Mouse (Mus musculus): ENCODE results near the gene Qars. TPM values are rescaled to one million over a fixed set of nuclear protein-coding genes. Genes with fewer than 3 reads are reported as not detected.

The Qars gene
- total RNA-seq, 2 experiments from 2014 or later = 137 to 147 TPM

DNA sequence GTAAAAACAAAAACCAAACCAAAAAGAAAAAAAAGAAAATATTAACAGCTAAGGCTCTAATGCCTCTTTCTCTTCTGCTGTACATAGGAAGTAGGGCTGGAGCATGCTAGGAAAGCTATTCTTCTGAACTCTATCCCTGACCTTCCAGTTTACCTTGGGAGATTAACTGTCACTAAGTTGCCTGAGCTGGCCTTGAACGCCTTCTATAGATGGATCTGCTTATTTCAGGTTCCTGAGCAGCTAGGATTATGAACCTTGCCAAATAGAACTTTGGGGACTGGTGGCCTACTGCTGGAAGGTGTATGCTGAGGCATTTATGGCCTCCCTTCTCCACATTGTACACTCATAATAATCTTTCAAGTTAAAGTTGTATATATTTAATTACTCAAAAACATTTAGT lies 23.4 kb downstream of the Qars start:
- no peak for DNase-seq

DNA sequence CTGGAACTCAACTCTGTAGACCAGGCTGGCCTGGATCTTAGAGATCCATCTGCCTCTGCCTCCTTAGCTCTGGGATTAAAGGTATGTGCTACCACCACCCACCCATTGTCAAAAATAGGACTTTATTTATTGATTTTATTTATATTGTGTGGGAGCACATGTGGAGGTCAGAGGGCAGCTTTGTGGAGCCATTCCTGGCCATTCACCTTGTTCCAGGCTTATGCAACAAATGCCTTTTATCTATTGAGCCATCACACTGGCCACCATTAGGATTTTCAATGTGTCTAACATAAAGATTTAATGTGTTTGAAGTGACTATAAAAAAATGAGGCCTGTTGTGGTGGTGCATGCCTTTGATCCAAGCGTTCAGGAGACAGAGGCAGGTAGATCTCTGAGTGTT lies 24.0 kb downstream of the Qars start:
- no peak for DNase-seq

DNA sequence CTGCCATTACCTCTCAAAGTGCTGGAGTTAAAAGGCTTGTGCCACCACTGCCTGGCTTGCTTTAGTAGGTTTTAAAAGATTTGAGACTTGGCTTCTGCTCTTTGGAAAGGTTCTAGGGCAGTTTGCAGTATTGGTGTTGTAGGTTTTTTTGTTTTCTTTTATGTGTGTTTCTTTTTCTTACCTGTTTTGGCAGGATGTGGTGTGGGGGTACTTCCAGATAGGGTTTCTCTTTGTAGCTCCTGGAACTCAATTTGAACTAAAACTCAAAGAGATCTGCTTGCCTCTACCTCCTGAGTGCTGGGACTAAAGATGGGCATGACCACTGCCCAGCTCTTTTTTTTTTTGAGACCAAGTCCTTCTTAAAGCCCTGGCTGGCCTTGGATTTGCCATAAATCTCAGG lies 33.3 kb downstream of the Qars start:
- no peak for DNase-seq

DNA sequence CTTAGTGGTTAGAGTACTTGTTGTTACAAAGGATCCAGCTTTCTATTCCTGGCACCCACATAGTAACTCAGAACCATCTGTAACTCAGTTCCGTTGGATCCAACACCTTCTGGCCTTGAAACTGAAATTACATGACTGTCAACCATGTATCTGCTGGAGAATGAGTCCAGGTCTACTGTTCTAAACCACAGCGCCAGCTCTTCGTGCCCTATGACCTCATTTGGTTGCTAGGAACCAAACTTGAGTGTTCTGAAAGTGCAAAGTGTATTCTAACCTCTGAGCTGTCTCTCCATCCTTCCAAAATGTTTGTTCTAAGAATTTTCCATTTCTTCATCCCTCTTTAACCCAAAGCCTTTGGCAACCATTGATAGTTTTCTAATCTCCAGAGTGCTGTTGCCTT lies 38.5 kb downstream of the Qars start:
- no peak for DNase-seq

DNA sequence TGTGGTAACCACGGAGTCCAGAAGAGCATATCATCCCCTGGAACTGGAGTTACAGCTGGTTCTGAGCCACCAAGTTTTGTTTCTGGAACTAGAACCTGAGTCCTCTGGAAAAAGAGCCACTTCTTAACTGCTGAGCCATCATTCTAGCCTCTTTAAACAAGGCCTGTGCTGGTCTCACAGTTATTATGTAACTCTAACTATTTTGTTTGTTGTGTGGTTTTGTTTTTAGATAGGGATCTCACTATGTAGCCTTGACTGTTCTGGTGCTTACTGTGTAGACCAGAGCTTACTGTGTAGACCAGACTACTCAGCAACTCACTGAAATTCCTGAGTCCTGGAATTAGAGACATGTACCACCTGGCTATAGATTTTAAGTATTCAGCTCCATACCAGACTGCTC lies 39.4 kb downstream of the Qars start:
- DNase-seq = no peak

DNA sequence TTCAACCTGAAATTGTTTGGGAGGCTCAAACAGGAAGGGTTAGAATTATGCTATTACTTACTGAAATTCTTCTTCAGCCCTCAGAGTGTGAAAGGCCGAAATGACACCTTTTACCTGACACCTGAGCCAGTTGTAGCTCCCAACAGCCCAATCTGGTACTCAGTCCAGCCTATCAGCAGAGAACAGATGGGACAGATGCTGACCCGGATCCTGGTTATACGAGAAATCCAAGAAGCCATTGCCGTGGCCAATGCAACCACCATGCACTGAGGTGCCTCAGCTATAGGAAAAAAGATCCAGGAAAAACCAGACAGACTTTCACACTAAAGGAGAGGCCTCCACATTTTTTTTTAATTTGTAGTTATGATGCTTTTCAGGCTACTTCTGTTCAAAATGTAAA lies 51.7 kb downstream of the Qars start:
- DNase-seq = no peak

DNA sequence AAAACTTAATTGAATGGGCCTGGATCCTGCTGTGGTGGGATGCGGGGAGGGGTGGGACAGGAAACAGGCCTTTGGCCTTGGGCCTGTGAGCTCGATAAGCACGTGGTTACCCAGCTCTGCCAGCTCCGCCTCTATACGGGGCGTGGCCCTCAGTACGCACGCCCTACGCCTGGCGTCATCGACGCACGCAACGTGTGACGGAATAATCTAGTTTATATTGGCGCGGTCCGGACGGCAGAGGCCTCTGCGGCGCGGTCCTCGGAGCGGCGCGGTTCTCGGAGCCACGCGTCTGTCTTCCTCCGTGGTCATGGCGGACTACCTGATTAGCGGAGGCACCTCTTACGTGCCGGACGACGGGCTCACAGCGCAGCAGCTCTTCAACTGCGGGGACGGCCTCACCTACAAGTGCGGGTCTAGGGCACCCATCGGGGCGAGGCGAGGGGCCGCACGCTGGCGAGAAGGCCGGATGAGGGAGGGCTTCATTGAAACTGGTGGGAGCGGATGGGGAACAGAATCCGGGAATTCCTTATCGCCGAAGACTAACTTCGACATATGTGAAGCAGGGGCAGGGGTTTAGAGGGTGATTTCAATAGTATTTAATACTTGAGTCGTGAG lies 52.8 kb downstream of the Qars start, which contains the start of gene Impdh2:
Gene Impdh2 (plus strand): TSS at position 60 of the 615 bp plus-strand sequence.
- DNase-seq = peak; percentile 97

DNA sequence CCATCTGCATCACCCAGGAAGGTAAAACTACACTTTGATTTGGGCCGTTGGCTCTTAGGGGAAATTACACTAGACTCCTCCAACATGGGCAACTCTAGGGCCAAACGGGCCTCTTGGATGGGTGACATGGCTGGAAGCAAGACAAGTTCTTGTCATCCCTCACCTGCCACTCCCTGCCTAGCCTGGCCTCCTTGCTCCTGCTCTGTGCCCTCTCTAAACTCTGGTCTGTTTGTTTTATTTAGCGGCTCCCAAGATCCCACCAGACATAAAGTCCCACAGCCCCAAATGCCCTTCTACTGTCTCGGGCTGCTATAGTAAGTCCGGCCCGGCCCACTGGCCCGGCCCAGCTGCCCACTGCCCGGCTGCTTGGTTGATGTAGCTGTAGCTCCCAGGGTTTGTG lies 56.2 kb downstream of the Qars start:
- no peak for DNase-seq

DNA sequence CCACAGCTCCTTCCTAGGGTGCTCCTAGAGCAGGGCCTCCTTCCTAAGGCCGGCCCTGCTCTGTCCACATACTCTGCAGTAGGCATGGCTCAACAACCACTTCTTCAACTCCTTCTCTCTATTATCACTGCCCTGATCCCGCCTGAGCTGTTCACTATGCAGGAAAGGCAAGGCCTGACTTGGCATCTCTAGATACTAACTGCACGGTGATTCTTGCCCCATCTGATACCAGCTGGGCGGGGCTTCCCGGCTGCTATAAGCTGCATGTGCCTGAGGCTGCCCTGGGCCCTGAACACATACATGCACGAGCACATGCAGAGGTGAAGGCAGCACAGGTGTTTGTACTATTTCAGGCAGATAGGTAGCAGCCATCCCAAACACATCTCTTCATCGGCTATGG lies 56.6 kb downstream of the Qars start:
- no peak for DNase-seq

Other genes with a start within 250 kb of the Qars start
- 100 to 1,000 TPM; 168 to 192 TPM for gene Dag1, start 243.7 kb upstream of the Qars start, total RNA-seq (2021)
- gene Nicn1, start 217.3 kb upstream of the Qars start, total RNA-seq (2021) = 10 to 100 TPM; 20.2 to 28.6 TPM
- 10 to 100 TPM in 1 of 2 experiments, 1 to 10 TPM in 1; 9.3 to 14.7 TPM for gene Amt, start 210.9 kb upstream of the Qars start, total RNA-seq (2021)
- gene Rhoa, start 201.6 kb upstream of the Qars start, total RNA-seq (2021) = 100 to 1,000 TPM; 352 to 357 TPM
- gene Tcta, start 201.5 kb upstream of the Qars start, total RNA-seq (2021) = 10 to 100 TPM; 28.9 to 36.6 TPM
- gene Gpx1, start 168.8 kb upstream of the Qars start, total RNA-seq (2021) = 100 to 1,000 TPM; 424 to 480 TPM
- 100 to 1,000 TPM; 101 to 111 TPM for gene Usp4, start 159.9 kb upstream of the Qars start, total RNA-seq (2021)
- 1 to 10 TPM in 1 of 2 experiments, under 1 TPM in 1; 0.63 to 1.4 TPM for gene 1700102P08Rik, start 114.9 kb upstream of the Qars start, total RNA-seq (2021)
- not detected for gene Ccdc36, start 79.2 kb upstream of the Qars start, total RNA-seq (2021)
- gene BC048562, start 71.2 kb upstream of the Qars start, total RNA-seq (2021) = not detected
- gene Ccdc71, start 47.2 kb upstream of the Qars start, total RNA-seq (2021) = 10 to 100 TPM; 39.3 to 43.6 TPM
- gene Klhdc8b, start 46.1 kb upstream of the Qars start, total RNA-seq (2021) = 10 to 100 TPM; 25.6 to 34.8 TPM
- 100 to 1,000 TPM; 108 to 131 TPM for gene Lamb2, start 28.0 kb upstream of the Qars start, total RNA-seq (2021)
- gene Usp19, start 17.1 kb upstream of the Qars start, total RNA-seq (2021) = 100 to 1,000 TPM; 124 to 156 TPM
- 100 to 1,000 TPM; 108 to 129 TPM for gene Qrich1, start 9.1 kb downstream of the Qars start, total RNA-seq (2021)
- 10 to 100 TPM; 80.6 to 83.7 TPM for gene Impdh2, start 52.6 kb downstream of the Qars start, total RNA-seq (2021)
- gene Ndufaf3, start 59.7 kb downstream of the Qars start, total RNA-seq (2021) = 10 to 100 TPM; 64.1 to 68.2 TPM
- gene Dalrd3, start 62.2 kb downstream of the Qars start, total RNA-seq (2021) = 10 to 100 TPM; 42.3 to 51.9 TPM
- 100 to 1,000 TPM in 1 of 2 experiments, 10 to 100 TPM in 1; 93.8 to 126 TPM for gene Wdr6, start 71.0 kb downstream of the Qars start, total RNA-seq (2021)
- gene P4htm, start 90.0 kb downstream of the Qars start, total RNA-seq (2021) = 1 to 10 TPM; 6.1 to 9.6 TPM
- 10 to 100 TPM; 56.1 to 59.9 TPM for gene Arih2, start 141.7 kb downstream of the Qars start, total RNA-seq (2021)
- gene Slc25a20, start 154.4 kb downstream of the Qars start, total RNA-seq (2021) = 100 to 1,000 TPM; 405 to 421 TPM
- gene Prkar2a, start 181.6 kb downstream of the Qars start, total RNA-seq (2021) = 10 to 100 TPM; 31.3 to 45.1 TPM